Mouse (Mus musculus): Measurements from ENCODE around the gene Col24a1. TPM values are rescaled to one million over a fixed set of nuclear protein-coding genes. Genes with fewer than 3 reads are reported as not detected.
"Not testable (repeated sequence)": the region's sequence is repeated elsewhere in the genome, so short reads cannot be mapped to it uniquely, and the experiment has no call there.

Gene Col24a1
- total and polyA plus RNA-seq, 2 experiments, result 0.05 to 0.28 TPM

DNA sequence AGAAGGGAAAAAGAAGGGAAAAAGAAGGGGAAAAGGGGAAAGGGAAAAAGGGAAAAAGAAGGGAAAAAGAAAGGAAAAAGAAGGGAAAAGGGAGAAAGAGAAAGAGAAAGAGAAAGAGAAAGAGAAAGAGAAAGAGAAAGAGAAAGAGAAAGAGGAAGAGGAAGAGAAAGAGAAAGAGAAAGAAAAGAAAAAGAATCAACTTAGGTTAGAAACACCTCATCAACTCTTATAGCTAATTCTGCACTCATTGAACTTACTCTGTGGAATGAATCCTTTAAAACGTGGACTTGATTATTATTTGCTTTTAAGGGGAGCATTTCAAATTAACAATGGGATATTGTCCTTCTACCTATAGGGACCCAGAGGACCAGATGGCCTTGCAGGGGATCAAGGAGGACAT is 148.7 kb downstream of the Col24a1 start:
- TF ChIP-seq CTCF (IDR thresholded peaks at IDR 0.05; ENCODE audit: low read depth, low read length) (no peak), POLR2A (IDR thresholded peaks at IDR 0.05; ENCODE audit: extremely low read depth, insufficient read depth, low read length) (no peak)
- Histone ChIP-seq H3K27me3 (ENCODE audit: control insufficient read depth, insufficient read depth, low read length) (no peaks in the 10 kb centered on the region), H3K4me1 (ENCODE audit: control insufficient read depth, insufficient read depth, low read length) (no peaks in the 10 kb centered on the region), H3K27ac (replicated peaks; ENCODE audit: insufficient read depth, low read depth, low read length) (no peak overlapping the region), H3K4me3 (ENCODE audit: insufficient read depth, low read depth, low read length) (no peak overlapping the region), H3K36me3 (ENCODE audit: control insufficient read depth, insufficient read depth, low read length) (no peaks in the 10 kb centered on the region), H3K79me2 (ENCODE audit: control insufficient read depth, insufficient read depth, low read length) (no peaks in the 10 kb centered on the region), H3K9ac (ENCODE audit: low read depth, low read length) (no peak overlapping the region)
- WGBS, result 85% methylated on average over 1 of the region's 1 CpGs
- no peak for DNase-seq (ENCODE audit: extremely low read depth, low read depth, low spot score)

DNA sequence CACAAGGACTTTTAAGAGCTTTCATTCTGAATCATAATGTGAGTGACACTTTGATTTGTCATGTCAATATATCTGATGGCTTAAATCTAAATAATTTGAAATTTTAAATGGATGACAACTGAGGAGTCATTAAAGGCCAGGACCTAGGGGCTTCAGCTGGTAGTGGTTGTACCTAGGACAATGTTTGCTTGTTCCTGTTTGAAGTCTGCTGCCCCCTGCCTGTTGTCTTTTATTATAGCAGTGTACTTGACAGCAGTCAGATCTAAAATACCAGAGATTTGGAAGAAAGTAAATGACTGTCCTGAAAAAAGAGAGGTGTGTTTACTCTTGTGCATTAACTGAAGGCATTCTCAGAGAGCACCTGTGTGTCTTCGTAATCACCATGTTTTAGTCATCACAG is 150.0 kb downstream of the Col24a1 start:
- H3K27me3 ChIP-seq (ENCODE audit: control insufficient read depth, insufficient read depth, low read length), result no peaks in the 10 kb centered on the region
- WGBS, result 85% methylated on average over 1 of the region's 1 CpGs
- no peak for TF ChIP-seq CTCF (IDR thresholded peaks at IDR 0.05; ENCODE audit: low read depth, low read length)
- TF ChIP-seq POLR2A (IDR thresholded peaks at IDR 0.05; ENCODE audit: extremely low read depth, insufficient read depth, low read length), result no peak
- H3K36me3 ChIP-seq (ENCODE audit: control insufficient read depth, insufficient read depth, low read length), result no peaks in the 10 kb centered on the region
- H3K4me1 ChIP-seq (ENCODE audit: control insufficient read depth, insufficient read depth, low read length), result no peaks in the 10 kb centered on the region
- H3K79me2 ChIP-seq (ENCODE audit: control insufficient read depth, insufficient read depth, low read length), result no peaks in the 10 kb centered on the region
- no peak overlapping the region for H3K9ac ChIP-seq (ENCODE audit: low read depth, low read length)
- DNase-seq (ENCODE audit: extremely low read depth, low read depth, low spot score), result peak; percentile 7
- no peak overlapping the region for H3K27ac ChIP-seq (replicated peaks; ENCODE audit: insufficient read depth, low read depth, low read length)
- H3K4me3 ChIP-seq (ENCODE audit: insufficient read depth, low read depth, low read length), result no peak overlapping the region

DNA sequence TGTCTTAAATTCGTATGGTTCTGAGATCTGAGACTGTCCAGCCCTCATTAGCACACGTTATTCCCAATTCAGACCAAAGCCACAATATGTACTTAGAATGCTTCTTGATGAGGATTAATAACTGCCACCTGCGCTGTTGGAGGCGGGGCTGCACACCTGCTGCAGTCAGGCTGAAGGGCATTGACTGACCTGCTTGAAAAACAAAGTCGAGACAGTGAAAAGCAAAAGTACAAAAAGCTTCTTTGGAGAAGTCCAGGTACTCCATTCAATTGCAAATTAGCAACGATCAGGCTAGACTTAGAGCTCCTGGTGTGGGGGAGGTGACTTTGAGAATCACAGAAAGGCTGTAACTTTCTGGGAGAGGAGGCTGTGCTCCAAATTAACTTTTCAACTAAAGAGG is 150.9 kb downstream of the Col24a1 start:
- not testable (repeated sequence) for H3K9ac ChIP-seq (ENCODE audit: low read depth, low read length); H3K4me1 ChIP-seq (ENCODE audit: control insufficient read depth, insufficient read depth, low read length); H3K4me3 ChIP-seq (ENCODE audit: insufficient read depth, low read depth, low read length); H3K27ac ChIP-seq (replicated peaks; ENCODE audit: insufficient read depth, low read depth, low read length); H3K79me2 ChIP-seq (ENCODE audit: control insufficient read depth, insufficient read depth, low read length); H3K27me3 ChIP-seq (ENCODE audit: control insufficient read depth, insufficient read depth, low read length); H3K36me3 ChIP-seq (ENCODE audit: control insufficient read depth, insufficient read depth, low read length); DNase-seq (ENCODE audit: extremely low read depth, low read depth, low spot score)
- WGBS, result 81% methylated on average over 6 of the region's 6 CpGs

DNA sequence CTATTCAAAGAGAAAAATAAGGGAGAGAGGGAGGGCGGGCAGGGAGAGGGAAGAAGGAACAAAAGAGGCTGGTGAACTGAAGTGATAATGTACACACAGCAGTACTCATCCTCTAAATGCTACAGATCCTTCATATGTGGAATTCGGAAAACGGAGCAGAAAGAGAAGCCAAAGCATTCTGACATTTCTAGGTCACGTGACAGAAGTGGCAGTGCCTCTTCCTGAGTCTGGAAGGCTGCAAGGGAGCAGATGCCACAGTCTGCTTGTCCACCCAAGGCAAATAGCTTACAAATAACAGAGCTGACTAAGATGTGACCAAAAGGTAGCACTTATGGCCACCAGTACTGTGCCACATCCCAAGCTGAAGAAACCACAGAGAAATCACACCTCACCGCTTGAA is 164.8 kb downstream of the Col24a1 start:
- no peak for DNase-seq (ENCODE audit: extremely low read depth, low read depth, low spot score)
- TF ChIP-seq CTCF (IDR thresholded peaks at IDR 0.05; ENCODE audit: low read depth, low read length) (no peak), POLR2A (IDR thresholded peaks at IDR 0.05; ENCODE audit: extremely low read depth, insufficient read depth, low read length) (no peak)
- Histone ChIP-seq H3K36me3 (ENCODE audit: control insufficient read depth, insufficient read depth, low read length) (no peaks in the 10 kb centered on the region), H3K4me3 (ENCODE audit: insufficient read depth, low read depth, low read length) (no peak overlapping the region), H3K79me2 (ENCODE audit: control insufficient read depth, insufficient read depth, low read length) (no peaks in the 10 kb centered on the region), H3K9ac (ENCODE audit: low read depth, low read length) (no peak overlapping the region), H3K27ac (replicated peaks; ENCODE audit: insufficient read depth, low read depth, low read length) (no peak overlapping the region), H3K4me1 (ENCODE audit: control insufficient read depth, insufficient read depth, low read length) (no peaks in the 10 kb centered on the region), H3K27me3 (ENCODE audit: control insufficient read depth, insufficient read depth, low read length) (no peaks in the 10 kb centered on the region)
- 69% methylated on average over 5 of the region's 5 CpGs for WGBS

DNA sequence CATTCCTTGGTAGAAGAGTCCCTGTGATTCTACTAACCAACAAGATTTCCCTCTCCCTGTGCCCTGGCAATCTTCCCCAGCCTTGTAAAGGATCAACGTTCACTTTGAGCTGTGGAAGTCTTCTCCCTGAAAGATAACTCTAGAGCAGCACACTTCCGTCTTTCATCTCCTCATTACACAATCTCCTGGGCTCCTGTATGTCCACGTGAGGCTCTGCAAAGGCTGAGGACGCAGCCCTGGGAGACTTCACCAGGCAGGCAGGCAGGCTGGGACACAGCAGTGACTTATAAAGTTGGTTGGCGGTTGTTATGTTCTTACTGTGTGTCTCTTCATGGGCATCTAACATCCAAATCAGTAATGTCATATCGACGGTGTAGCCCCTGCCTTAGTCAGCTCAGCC is 170.1 kb downstream of the Col24a1 start:
- H3K9ac ChIP-seq (ENCODE audit: low read depth, low read length), result no peak overlapping the region
- TF ChIP-seq CTCF (IDR thresholded peaks at IDR 0.05; ENCODE audit: low read depth, low read length), result no peak
- no peak for TF ChIP-seq POLR2A (IDR thresholded peaks at IDR 0.05; ENCODE audit: extremely low read depth, insufficient read depth, low read length)
- no peaks in the 10 kb centered on the region for H3K4me1 ChIP-seq (ENCODE audit: control insufficient read depth, insufficient read depth, low read length)
- 59% methylated on average over 7 of the region's 7 CpGs for WGBS
- H3K4me3 ChIP-seq (ENCODE audit: insufficient read depth, low read depth, low read length), result no peak overlapping the region
- no peak overlapping the region for H3K27ac ChIP-seq (replicated peaks; ENCODE audit: insufficient read depth, low read depth, low read length)
- no peak for DNase-seq (ENCODE audit: extremely low read depth, low read depth, low spot score)
- no peaks in the 10 kb centered on the region for H3K79me2 ChIP-seq (ENCODE audit: control insufficient read depth, insufficient read depth, low read length)
- H3K36me3 ChIP-seq (ENCODE audit: control insufficient read depth, insufficient read depth, low read length), result no peaks in the 10 kb centered on the region
- H3K27me3 ChIP-seq (ENCODE audit: control insufficient read depth, insufficient read depth, low read length), result no peaks in the 10 kb centered on the region

DNA sequence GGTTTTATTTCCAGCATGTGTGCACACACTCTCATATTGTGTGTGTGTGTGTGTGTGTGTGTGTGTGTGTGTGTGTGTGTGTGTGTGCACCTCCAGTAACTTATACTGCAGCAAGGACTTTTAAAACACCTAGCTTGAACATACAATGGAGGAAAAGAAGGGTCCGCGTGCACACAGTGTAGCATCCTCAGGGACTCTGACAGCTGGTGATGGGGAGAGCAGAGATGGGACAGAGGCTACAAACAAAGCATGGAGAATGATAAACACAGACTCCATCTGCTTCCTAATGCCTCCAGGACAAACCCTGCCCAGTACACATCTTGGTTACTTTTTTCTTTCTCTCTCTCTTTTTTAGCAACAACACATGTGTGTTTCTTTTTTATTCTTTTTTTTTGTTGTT is 171.5 kb downstream of the Col24a1 start:
- TF ChIP-seq POLR2A (IDR thresholded peaks at IDR 0.05; ENCODE audit: extremely low read depth, insufficient read depth, low read length) (no peak), CTCF (IDR thresholded peaks at IDR 0.05; ENCODE audit: low read depth, low read length) (no peak)
- no peaks in the 10 kb centered on the region for H3K79me2 ChIP-seq (ENCODE audit: control insufficient read depth, insufficient read depth, low read length)
- H3K27me3 ChIP-seq (ENCODE audit: control insufficient read depth, insufficient read depth, low read length), result no peaks in the 10 kb centered on the region
- H3K27ac ChIP-seq (replicated peaks; ENCODE audit: insufficient read depth, low read depth, low read length), result no peak overlapping the region
- no peak overlapping the region for H3K4me3 ChIP-seq (ENCODE audit: insufficient read depth, low read depth, low read length)
- WGBS, result 100% methylated on average over 2 of the region's 2 CpGs
- DNase-seq (ENCODE audit: extremely low read depth, low read depth, low spot score), result no peak
- H3K9ac ChIP-seq (ENCODE audit: low read depth, low read length), result no peak overlapping the region
- H3K36me3 ChIP-seq (ENCODE audit: control insufficient read depth, insufficient read depth, low read length), result no peaks in the 10 kb centered on the region
- no peaks in the 10 kb centered on the region for H3K4me1 ChIP-seq (ENCODE audit: control insufficient read depth, insufficient read depth, low read length)

Data from liver, adult 2 months (tissue).